Mouse (Mus musculus): ENCODE measurements around the gene Cyp2d12. TPM values are rescaled to one million over a fixed set of nuclear protein-coding genes. Genes with fewer than 3 reads are reported as not detected.
"Not testable (repeated sequence)": the region's sequence is repeated elsewhere in the genome, so short reads cannot be mapped to it uniquely, and the experiment has no call there.

Gene Cyp2d12
- not detected in 2 replicates for polyA plus RNA-seq (2015; fragmentation: Nextera tagmentation; extraction: Ambion mirVana)

DNA sequence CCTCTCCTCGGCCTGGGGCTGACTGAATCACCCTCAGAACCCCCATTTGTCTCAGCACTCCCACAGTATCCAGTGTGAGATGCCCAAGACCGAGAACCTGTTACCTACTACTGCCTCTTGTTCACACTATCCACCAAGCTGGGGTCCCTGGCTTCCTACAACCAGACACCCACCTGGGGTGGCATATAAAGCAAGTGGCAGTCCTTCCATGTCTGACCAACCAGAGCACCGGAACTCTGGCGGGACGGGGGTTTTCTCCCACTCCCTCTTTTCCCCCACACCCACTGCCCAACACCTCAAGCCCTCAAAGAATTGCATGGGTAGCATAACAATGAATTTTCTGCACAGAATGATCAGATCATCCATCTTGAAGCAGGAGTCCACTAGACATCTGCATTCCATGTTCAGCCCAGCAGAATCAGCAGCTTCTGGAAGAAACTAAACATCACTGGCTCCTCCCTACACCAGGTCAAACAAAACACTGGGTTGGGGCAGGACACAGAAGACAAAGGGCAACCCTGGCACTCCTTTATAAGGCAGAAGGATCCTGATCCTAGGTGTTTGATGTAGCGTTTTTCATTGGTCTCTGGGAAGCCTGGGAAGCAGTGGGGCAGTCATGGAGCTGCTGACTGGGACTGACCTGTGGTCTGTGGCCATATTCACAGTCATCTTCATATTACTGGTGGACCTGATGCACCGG is at the start of gene Cyp2d12:
TSS of gene Cyp2d12 (plus strand) at position 542 of the 700 bp plus-strand sequence.
- no peak for ATAC-seq (ENCODE audit: insufficient number of reproducible peaks, insufficient read depth, low FRiP score, low TSS enrichment, low read depth)
- WGBS = 78% methylated on average over 7 of the region's 7 CpGs

DNA sequence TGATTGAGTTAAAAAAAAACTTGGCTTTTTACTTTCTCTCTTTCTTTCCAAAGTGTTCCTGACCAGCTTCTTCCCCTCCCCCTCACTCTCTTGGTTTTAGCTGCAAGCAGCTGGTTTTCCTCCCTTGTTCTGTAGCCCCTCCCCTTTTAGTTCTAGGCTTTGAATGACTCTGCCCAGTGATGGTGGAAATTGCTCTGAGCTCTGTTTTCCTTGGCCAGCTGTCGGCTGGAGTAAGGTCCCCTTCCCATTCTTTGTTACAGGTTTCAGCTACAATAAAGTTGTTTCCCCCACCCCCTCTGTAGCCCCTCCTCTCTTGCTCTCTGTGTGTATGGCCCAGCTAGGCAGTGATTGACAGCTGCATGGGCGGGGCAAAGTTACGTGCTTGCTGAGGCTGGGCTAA is 47.9 kb upstream of the Cyp2d12 start:
- no peak overlapping the region for H3K27ac ChIP-seq
- 67% methylated on average over 3 of the region's 3 CpGs for WGBS
- H3K4me3 ChIP-seq = no peak overlapping the region
- H3K36me3 ChIP-seq = no peaks in the 10 kb centered on the region
- peaks cover 7% of the 10 kb centered on the region; the same call in 1 of the 2 replicates for H3K9me3 ChIP-seq
- no peaks in the 10 kb centered on the region for H3K4me1 ChIP-seq
- no peak overlapping the region for H3K9ac ChIP-seq
- H3K27me3 ChIP-seq = no peaks in the 10 kb centered on the region
- H3K4me2 ChIP-seq = no peak overlapping the region
- ATAC-seq (ENCODE audit: insufficient number of reproducible peaks, insufficient read depth, low FRiP score, low TSS enrichment, low read depth) = no peak

More for the DNA sequence above, at the start of gene Cyp2d12:
- H3K4me2 ChIP-seq = no peak within 1 kb of the TSS
- H3K9me3 ChIP-seq = peaks cover 11% of the 10 kb centered on the region
- H3K4me1 ChIP-seq = no peaks in the 10 kb centered on the region
- no peaks in the 10 kb centered on the region for H3K36me3 ChIP-seq
- H3K27ac ChIP-seq = no peak within 1 kb of the TSS
- no peak within 1 kb of the TSS for H3K4me3 ChIP-seq
- no peaks in the 10 kb centered on the region for H3K27me3 ChIP-seq
- no peak within 1 kb of the TSS for H3K9ac ChIP-seq

DNA sequence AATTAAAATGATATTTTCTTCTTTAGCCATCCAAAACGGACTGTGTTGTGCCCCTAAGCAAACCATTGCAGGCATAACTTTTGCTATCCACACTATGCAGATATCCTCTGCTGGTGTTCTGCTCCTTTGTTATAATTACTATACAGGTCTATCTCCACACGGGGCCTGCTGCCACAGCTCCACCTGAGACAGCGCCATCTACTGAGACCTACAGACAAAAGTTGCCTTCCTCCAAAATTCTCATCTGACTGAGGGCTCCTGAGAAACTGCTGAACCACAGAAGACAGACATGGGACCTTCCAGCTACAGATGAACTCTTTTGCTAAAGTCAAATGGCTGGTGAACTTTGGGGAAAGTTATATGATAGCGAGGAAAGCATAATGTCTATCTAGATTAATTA is 47.1 kb upstream of the Cyp2d12 start:
- ATAC-seq (ENCODE audit: insufficient number of reproducible peaks, insufficient read depth, low FRiP score, low TSS enrichment, low read depth); H3K27me3 ChIP-seq; H3K27ac ChIP-seq; H3K9ac ChIP-seq; H3K4me3 ChIP-seq; H3K4me1 ChIP-seq; H3K9me3 ChIP-seq; H3K4me2 ChIP-seq; H3K36me3 ChIP-seq: not testable (repeated sequence)
- 48% methylated on average over 4 of the region's 4 CpGs for WGBS

- H3K4me1 ChIP-seq; H3K9me3 ChIP-seq; H3K27ac ChIP-seq; H3K4me3 ChIP-seq; H3K9ac ChIP-seq; ATAC-seq (ENCODE audit: insufficient number of reproducible peaks, insufficient read depth, low FRiP score, low TSS enrichment, low read depth); H3K36me3 ChIP-seq; H3K4me2 ChIP-seq; H3K27me3 ChIP-seq: not testable (repeated sequence)
- WGBS = 82% methylated on average over 4 of the region's 4 CpGs
Observed at GRCm38 (mm10) chr15:82509495-82509894, 45.4 kb upstream of the Cyp2d12 start.

GRCm38 (mm10) chr15:82510500-82510899 is 44.4 kb upstream of the Cyp2d12 start:
- not testable (repeated sequence) for H3K9me3 ChIP-seq; H3K4me1 ChIP-seq; H3K9ac ChIP-seq; ATAC-seq (ENCODE audit: insufficient number of reproducible peaks, insufficient read depth, low FRiP score, low TSS enrichment, low read depth); H3K27ac ChIP-seq; H3K4me2 ChIP-seq; H3K27me3 ChIP-seq; H3K36me3 ChIP-seq; H3K4me3 ChIP-seq

DNA sequence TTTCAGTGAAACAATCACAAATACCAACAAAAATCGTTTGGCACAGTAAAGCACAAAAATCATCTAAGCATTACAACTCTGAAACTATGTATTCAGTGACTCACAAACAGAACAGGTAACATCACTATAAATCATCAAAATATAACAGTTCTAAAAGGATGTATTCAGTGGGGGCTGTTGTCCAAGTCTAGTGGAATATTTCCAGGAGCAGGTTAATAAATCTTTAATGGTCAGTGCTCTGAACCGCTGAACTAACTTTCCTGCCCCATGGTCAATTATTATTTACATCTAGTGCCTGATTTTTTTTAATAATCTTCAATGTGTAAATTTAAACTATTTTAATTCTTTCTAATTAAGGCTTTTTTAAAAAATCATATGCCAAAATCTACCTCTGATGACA is 42.8 kb upstream of the Cyp2d12 start:
- not testable (repeated sequence) for ATAC-seq (ENCODE audit: insufficient number of reproducible peaks, insufficient read depth, low FRiP score, low TSS enrichment, low read depth); H3K4me3 ChIP-seq; H3K4me2 ChIP-seq; H3K27me3 ChIP-seq; H3K36me3 ChIP-seq; H3K27ac ChIP-seq; H3K9me3 ChIP-seq; H3K9ac ChIP-seq; H3K4me1 ChIP-seq
- WGBS = 67% methylated on average over 2 of the region's 2 CpGs

DNA sequence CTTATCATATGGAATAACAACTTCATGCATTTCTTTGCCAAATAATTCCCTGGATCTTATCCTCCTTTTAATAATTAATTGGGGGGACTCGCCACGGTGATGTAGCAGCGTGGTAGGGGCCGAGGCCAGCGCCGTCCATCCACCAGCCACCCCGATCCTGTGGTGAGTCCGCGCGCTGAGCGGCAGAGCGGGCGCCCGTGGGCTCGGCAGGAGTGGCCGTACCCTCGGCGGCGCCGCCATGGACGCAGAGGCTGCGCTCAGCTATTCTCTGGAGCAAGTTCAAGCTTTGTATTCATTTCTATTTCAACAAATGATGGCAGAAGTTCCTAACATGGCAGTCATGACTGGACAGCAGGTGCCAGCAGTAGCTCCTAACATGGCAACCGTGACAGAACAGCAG is 38.7 kb upstream of the Cyp2d12 start:
- 89% methylated on average over 23 of the region's 23 CpGs for WGBS
- ATAC-seq (ENCODE audit: insufficient number of reproducible peaks, insufficient read depth, low FRiP score, low TSS enrichment, low read depth) = not testable (repeated sequence)

GRCm38 (mm10) chr15:82527371-82527770 is 27.5 kb upstream of the Cyp2d12 start:
- H3K36me3 ChIP-seq; H3K27ac ChIP-seq; H3K27me3 ChIP-seq; ATAC-seq (ENCODE audit: insufficient number of reproducible peaks, insufficient read depth, low FRiP score, low TSS enrichment, low read depth); H3K4me3 ChIP-seq; H3K9me3 ChIP-seq; H3K4me2 ChIP-seq; H3K9ac ChIP-seq; H3K4me1 ChIP-seq: not testable (repeated sequence)
- WGBS = 87% methylated on average over 7 of the region's 9 CpGs

More for the DNA sequence above, 38.7 kb upstream of the Cyp2d12 start:
- not testable (repeated sequence) for H3K9me3 ChIP-seq, H3K27me3 ChIP-seq, H3K36me3 ChIP-seq, H3K4me3 ChIP-seq, H3K9ac ChIP-seq, H3K27ac ChIP-seq, H3K4me1 ChIP-seq, H3K4me2 ChIP-seq

GRCm38 (mm10) chr15:82532721-82533120 is 22.2 kb upstream of the Cyp2d12 start:
- H3K4me1 ChIP-seq; ATAC-seq (ENCODE audit: insufficient number of reproducible peaks, insufficient read depth, low FRiP score, low TSS enrichment, low read depth); H3K27ac ChIP-seq; H3K27me3 ChIP-seq; H3K9me3 ChIP-seq; H3K4me2 ChIP-seq; H3K36me3 ChIP-seq; H3K9ac ChIP-seq; H3K4me3 ChIP-seq: not testable (repeated sequence)
- WGBS = 89% methylated on average over 3 of the region's 3 CpGs

- ATAC-seq (ENCODE audit: insufficient number of reproducible peaks, insufficient read depth, low FRiP score, low TSS enrichment, low read depth); H3K4me3 ChIP-seq; H3K36me3 ChIP-seq; H3K4me2 ChIP-seq; H3K27ac ChIP-seq; H3K9ac ChIP-seq; H3K27me3 ChIP-seq; H3K4me1 ChIP-seq; H3K9me3 ChIP-seq: not testable (repeated sequence)
- WGBS = 76% methylated on average over 3 of the region's 3 CpGs
Observed at GRCm38 (mm10) chr15:82542976-82543375, 11.9 kb upstream of the Cyp2d12 start.

GRCm38 (mm10) chr15:82544561-82544960 is 10.3 kb upstream of the Cyp2d12 start:
- H3K36me3 ChIP-seq; H3K9ac ChIP-seq; H3K4me2 ChIP-seq; ATAC-seq (ENCODE audit: insufficient number of reproducible peaks, insufficient read depth, low FRiP score, low TSS enrichment, low read depth); H3K4me3 ChIP-seq; H3K27ac ChIP-seq; H3K4me1 ChIP-seq; H3K27me3 ChIP-seq; H3K9me3 ChIP-seq: not testable (repeated sequence)

- not testable (repeated sequence) for H3K9ac ChIP-seq; H3K27ac ChIP-seq; H3K27me3 ChIP-seq; H3K4me1 ChIP-seq; H3K4me3 ChIP-seq; ATAC-seq (ENCODE audit: insufficient number of reproducible peaks, insufficient read depth, low FRiP score, low TSS enrichment, low read depth); H3K9me3 ChIP-seq; H3K4me2 ChIP-seq; H3K36me3 ChIP-seq
- 91% methylated on average over 4 of the region's 4 CpGs for WGBS
Observed at GRCm38 (mm10) chr15:82547753-82548152, 7.1 kb upstream of the Cyp2d12 start.
